Mouse (Mus musculus): ENCODE measurements around the gene Ccdc8. TPM values are rescaled to one million over a fixed set of nuclear protein-coding genes. Genes with fewer than 3 reads are reported as not detected.

The Ccdc8 gene
- polyA plus RNA-seq, 1 experiment, result 0.28 TPM

- Histone ChIP-seq H3K4me1 (ENCODE audit: control insufficient read depth, insufficient read depth, insufficient read length, low read length) (peaks cover 7% of the 10 kb centered on the region), H3K4me3 (ENCODE audit: insufficient read depth, low read depth, low read length) (no peak overlapping the region), H3K27ac (replicated peaks; ENCODE audit: low read depth, low read length) (no peak overlapping the region)
Observed at GRCm38 (mm10) chr7:16991681-16992450, 642 bp upstream of the Ccdc8 start.

DNA sequence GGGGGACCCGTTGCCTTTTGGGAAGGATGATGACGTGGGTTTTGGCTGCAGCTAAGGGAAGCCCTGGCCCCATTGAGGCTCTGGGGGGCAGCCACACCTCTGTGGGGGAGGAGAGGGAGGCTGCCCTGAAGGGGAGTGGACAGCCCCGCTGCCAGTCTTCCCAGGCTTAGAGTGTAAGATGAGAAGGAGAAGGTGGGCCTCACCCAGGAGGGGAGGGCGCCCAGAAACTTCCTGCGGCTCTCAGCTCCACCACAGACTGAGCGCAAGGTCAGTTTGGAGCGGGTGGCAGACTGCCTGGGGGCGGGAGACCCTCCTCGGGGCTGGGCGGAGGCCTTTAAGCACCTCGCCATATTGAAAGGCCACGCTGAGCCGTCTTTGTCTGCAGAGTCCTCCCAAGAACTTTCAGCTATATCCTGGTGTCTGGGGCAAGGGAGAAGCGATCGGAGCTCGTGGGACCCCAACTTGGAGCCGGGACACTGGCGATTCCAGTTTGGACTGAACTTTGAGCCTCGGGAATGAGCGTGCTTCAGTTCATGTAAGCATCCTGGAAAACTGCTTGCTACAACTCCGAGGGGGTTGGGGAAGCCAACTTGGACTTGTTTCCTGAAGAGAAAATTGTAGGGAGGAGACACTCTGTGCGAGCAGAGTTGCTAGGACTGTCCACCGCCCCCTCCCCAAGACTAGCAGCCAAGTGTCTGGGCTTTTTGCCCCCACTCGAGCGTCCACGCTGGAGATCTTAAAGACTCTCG is 1.3 kb downstream of the Ccdc8 start:
- peak overlapping the region; percentile 41 for H3K4me3 ChIP-seq (ENCODE audit: insufficient read depth, low read depth, low read length)
- no peak overlapping the region for H3K27ac ChIP-seq (replicated peaks; ENCODE audit: low read depth, low read length)
- H3K4me1 ChIP-seq (ENCODE audit: control insufficient read depth, insufficient read depth, insufficient read length, low read length), result peaks cover 2% of the 10 kb centered on the region; the same call in 1 of the 2 replicates

GRCm38 (mm10) chr7:16994400-16994799 is 1.9 kb downstream of the Ccdc8 start:
- Histone ChIP-seq H3K4me3 (ENCODE audit: insufficient read depth, low read depth, low read length) (peak overlapping the region; percentile 41), H3K4me1 (ENCODE audit: control insufficient read depth, insufficient read depth, insufficient read length, low read length) (peaks cover 2% of the 10 kb centered on the region; the same call in 1 of the 2 replicates), H3K27ac (replicated peaks; ENCODE audit: low read depth, low read length) (no peak overlapping the region)

DNA sequence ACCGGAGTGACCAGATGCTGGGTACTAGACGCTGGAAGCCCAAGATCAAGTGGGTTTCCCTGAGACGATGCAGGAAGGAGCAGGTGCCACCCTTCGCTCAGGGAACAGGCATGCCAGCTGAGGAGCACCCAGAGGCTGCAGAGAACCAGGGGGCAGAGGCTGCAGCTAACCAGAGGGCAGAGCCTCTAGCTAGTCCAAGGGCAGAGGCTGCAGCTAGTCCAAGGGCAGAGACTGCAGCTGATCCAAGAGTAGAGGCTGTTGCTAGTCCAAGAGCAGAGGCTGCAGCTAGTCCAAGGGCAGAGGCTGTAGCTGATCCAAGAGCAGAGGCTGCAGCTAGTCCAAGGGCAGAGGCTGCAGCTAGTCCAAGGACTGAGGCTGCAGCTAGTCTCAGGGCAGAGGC is 2.8 kb downstream of the Ccdc8 start:
- H3K27ac ChIP-seq (replicated peaks; ENCODE audit: low read depth, low read length), result no peak overlapping the region
- H3K4me1 ChIP-seq (ENCODE audit: control insufficient read depth, insufficient read depth, insufficient read length, low read length), result peaks cover 2% of the 10 kb centered on the region; the same call in 1 of the 2 replicates
- H3K4me3 ChIP-seq (ENCODE audit: insufficient read depth, low read depth, low read length), result no peak overlapping the region

- Histone ChIP-seq H3K27ac (replicated peaks; ENCODE audit: low read depth, low read length) (no peak overlapping the region), H3K4me1 (ENCODE audit: control insufficient read depth, insufficient read depth, insufficient read length, low read length) (peaks cover 5% of the 10 kb centered on the region), H3K4me3 (ENCODE audit: insufficient read depth, low read depth, low read length) (no peak overlapping the region)
Observed at GRCm38 (mm10) chr7:16999233-16999632, 6.7 kb downstream of the Ccdc8 start.

- Histone ChIP-seq H3K27ac (replicated peaks; ENCODE audit: low read depth, low read length) (no peak overlapping the region), H3K4me3 (ENCODE audit: insufficient read depth, low read depth, low read length) (no peak overlapping the region), H3K4me1 (ENCODE audit: control insufficient read depth, insufficient read depth, insufficient read length, low read length) (peaks cover 7% of the 10 kb centered on the region)
Observed at GRCm38 (mm10) chr7:16999650-17000049, 7.1 kb downstream of the Ccdc8 start.

- Histone ChIP-seq H3K27ac (replicated peaks; ENCODE audit: low read depth, low read length) (0 out of 2 replicates have a peak overlapping the region, but pooled peaks have one; percentile 8), H3K4me3 (ENCODE audit: insufficient read depth, low read depth, low read length) (no peak overlapping the region), H3K4me1 (ENCODE audit: control insufficient read depth, insufficient read depth, insufficient read length, low read length) (peaks cover 7% of the 10 kb centered on the region)
Observed at GRCm38 (mm10) chr7:17002375-17003195, 10.1 kb downstream of the Ccdc8 start.

GRCm38 (mm10) chr7:17003230-17003960 is 10.9 kb downstream of the Ccdc8 start:
- H3K27ac ChIP-seq (replicated peaks; ENCODE audit: low read depth, low read length), result peak overlapping the region; percentile 39; the same call in 1 of the 2 replicates

GRCm38 (mm10) chr7:17004716-17005115 is 12.2 kb downstream of the Ccdc8 start:
- Histone ChIP-seq H3K4me1 (ENCODE audit: control insufficient read depth, insufficient read depth, insufficient read length, low read length) (peaks cover 7% of the 10 kb centered on the region), H3K4me3 (ENCODE audit: insufficient read depth, low read depth, low read length) (no peak overlapping the region), H3K27ac (replicated peaks; ENCODE audit: low read depth, low read length) (no peak overlapping the region)

More at GRCm38 (mm10) chr7:17003230-17003960, 10.9 kb downstream of the Ccdc8 start:
- H3K4me3 ChIP-seq (ENCODE audit: insufficient read depth, low read depth, low read length), result no peak overlapping the region
- H3K4me1 ChIP-seq (ENCODE audit: control insufficient read depth, insufficient read depth, insufficient read length, low read length), result peaks cover 7% of the 10 kb centered on the region

- H3K4me1 ChIP-seq (ENCODE audit: control insufficient read depth, insufficient read depth, insufficient read length, low read length), result peaks cover 7% of the 10 kb centered on the region
- no peak overlapping the region for H3K4me3 ChIP-seq (ENCODE audit: insufficient read depth, low read depth, low read length)
- H3K27ac ChIP-seq (replicated peaks; ENCODE audit: low read depth, low read length), result no peak overlapping the region
Observed at GRCm38 (mm10) chr7:17007300-17007699, 14.8 kb downstream of the Ccdc8 start.

GRCm38 (mm10) chr7:17009326-17010009 is 17.0 kb downstream of the Ccdc8 start:
- Histone ChIP-seq H3K4me1 (ENCODE audit: control insufficient read depth, insufficient read depth, insufficient read length, low read length) (no peaks in the 10 kb centered on the region; the same call in none of the 2 replicates), H3K27ac (replicated peaks; ENCODE audit: low read depth, low read length) (no peak overlapping the region), H3K4me3 (ENCODE audit: insufficient read depth, low read depth, low read length) (no peak overlapping the region)

GRCm38 (mm10) chr7:17010010-17010347 is 17.5 kb downstream of the Ccdc8 start:
- no peak overlapping the region for H3K4me3 ChIP-seq (ENCODE audit: insufficient read depth, low read depth, low read length)
- H3K4me1 ChIP-seq (ENCODE audit: control insufficient read depth, insufficient read depth, insufficient read length, low read length), result no peaks in the 10 kb centered on the region; the same call in none of the 2 replicates
- no peak overlapping the region for H3K27ac ChIP-seq (replicated peaks; ENCODE audit: low read depth, low read length)

DNA sequence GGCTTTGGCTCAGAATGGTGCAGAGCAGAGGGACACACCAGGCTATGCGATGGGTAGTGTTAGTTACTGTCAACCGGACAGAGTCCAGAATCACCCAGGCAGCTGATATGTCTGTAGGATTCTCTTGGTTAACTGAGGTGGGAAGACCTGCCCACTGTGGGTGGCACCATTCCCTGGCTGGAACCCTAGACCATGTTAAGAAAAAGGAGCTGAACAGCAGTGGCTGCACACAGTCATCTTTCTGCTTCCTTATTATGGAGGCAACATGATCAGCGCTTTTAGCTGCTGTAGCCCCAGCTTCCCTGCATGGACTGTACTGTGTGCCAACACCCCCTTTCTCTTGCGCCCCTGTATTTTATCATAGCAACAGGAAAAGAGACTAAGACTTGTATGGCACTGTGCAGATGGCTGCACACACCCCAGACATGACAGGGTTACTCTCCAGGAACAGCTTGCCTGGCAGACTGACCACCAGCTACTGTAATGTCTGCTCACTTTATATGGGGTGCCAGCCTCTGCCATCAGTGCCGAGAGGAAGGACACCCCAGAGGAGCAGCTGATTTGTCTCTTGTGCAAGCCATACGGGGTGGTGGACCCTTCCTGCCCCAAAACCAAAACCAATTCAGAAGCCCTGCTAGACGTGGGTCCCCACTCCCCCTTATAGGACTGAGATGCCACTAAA is 19.5 kb downstream of the Ccdc8 start:
- Histone ChIP-seq H3K4me3 (ENCODE audit: insufficient read depth, low read depth, low read length) (no peak overlapping the region), H3K27ac (replicated peaks; ENCODE audit: low read depth, low read length) (no peak overlapping the region), H3K4me1 (ENCODE audit: control insufficient read depth, insufficient read depth, insufficient read length, low read length) (no peaks in the 10 kb centered on the region; the same call in none of the 2 replicates)

Data from brown adipose tissue, adult 24 weeks (tissue).